Mouse (Mus musculus) kidney, adult 2 months (tissue): ENCODE measurements around the gene Fzr1.

Experiments
- CTCF ChIP-seq: fragments of 200-500 bp; conservative IDR thresholded peaks from 2 replicates; pipeline ENCODE4 v1.5.1; 2011; ENCODE audit warnings: low read depth, mild to moderate bottlenecking, control low read depth, low read length, moderate library complexity, mixed read lengths; ENCODE audit not compliant: insufficient read depth, insufficient read length
- POLR2A ChIP-seq: fragments of 200-500 bp; IDR thresholded peaks from one replicate; pipeline ENCODE4 v1.6.1; 2011; ENCODE audit warnings: low read depth, low read length, control low read depth

- no peak for TF ChIP-seq CTCF
- no peak for TF ChIP-seq POLR2A
Observed at GRCm38 (mm10) chr10:81385603-81386306, 7.4 kb upstream of the Fzr1 start.
